Mouse (Mus musculus) cerebellum, adult (tissue): ENCODE results near the gene Pcbp1.

ENCODE experiments used
- ATAC-seq: cut with Nextera tagmentation; 2 replicates; pipeline ENCODE4 v1.9.2; 2017; ENCODE audit warnings: mild to moderate bottlenecking, moderate library complexity, mixed read lengths; ENCODE audit not compliant: insufficient number of reproducible peaks, low FRiP score, low TSS enrichment

Gene Pcbp1

GRCm38 (mm10) chr6:86524879-86525645 lies 1.1 kb downstream of the Pcbp1 start:
- ATAC-seq, result 0 out of 2 replicates have a peak, but pooled peaks have one; percentile 16

GRCm38 (mm10) chr6:86523755-86524434 lies 2.2 kb downstream of the Pcbp1 start:
- ATAC-seq, result no peak

- ATAC-seq, result no peak
These were observed 2.8 kb downstream of the Pcbp1 start for GRCm38 (mm10) chr6:86523242-86523754.

GRCm38 (mm10) chr6:86522001-86522911 lies 3.9 kb downstream of the Pcbp1 start:
- no peak for ATAC-seq

- no peak for ATAC-seq
These were observed 6.3 kb downstream of the Pcbp1 start for GRCm38 (mm10) chr6:86519767-86520345.

GRCm38 (mm10) chr6:86516021-86516420 lies 10.1 kb downstream of the Pcbp1 start:
- no peak for ATAC-seq

GRCm38 (mm10) chr6:86513296-86513695 lies 12.8 kb downstream of the Pcbp1 start:
- no peak for ATAC-seq

GRCm38 (mm10) chr6:86510979-86511378 lies 15.1 kb downstream of the Pcbp1 start:
- ATAC-seq, result no peak

GRCm38 (mm10) chr6:86509866-86510200 lies 16.3 kb downstream of the Pcbp1 start:
- ATAC-seq, result no peak

- no peak for ATAC-seq
These were observed 16.8 kb downstream of the Pcbp1 start for GRCm38 (mm10) chr6:86509194-86509865.

- no peak for ATAC-seq
These were observed 17.4 kb downstream of the Pcbp1 start for GRCm38 (mm10) chr6:86508736-86509135.

GRCm38 (mm10) chr6:86507116-86507515 lies 19.0 kb downstream of the Pcbp1 start:
- ATAC-seq, result no peak

GRCm38 (mm10) chr6:86506309-86506708 lies 19.8 kb downstream of the Pcbp1 start:
- ATAC-seq, result no peak

- no peak for ATAC-seq
These were observed 20.4 kb downstream of the Pcbp1 start for GRCm38 (mm10) chr6:86505671-86506070.

GRCm38 (mm10) chr6:86503513-86503912 lies 22.6 kb downstream of the Pcbp1 start:
- ATAC-seq, result no peak

- ATAC-seq, result no peak
These were observed 26.5 kb downstream of the Pcbp1 start for GRCm38 (mm10) chr6:86499571-86500109.

GRCm38 (mm10) chr6:86497942-86498732 lies 28.0 kb downstream of the Pcbp1 start:
- no peak for ATAC-seq

- no peak for ATAC-seq
These were observed 28.9 kb downstream of the Pcbp1 start for GRCm38 (mm10) chr6:86497071-86497815.
